Mouse (Mus musculus) midbrain, embryonic 10.5 days (tissue): ENCODE results near the gene Gpx3. TPM values are rescaled to one million over a fixed set of nuclear protein-coding genes. Genes with fewer than 3 reads are reported as not detected.

Experiments used
- DNase-seq: peaks from one replicate; pipeline ENCODE4 v3.0.0-alpha.2; 2017; ENCODE audit warnings: low spot score
- H3K27ac ChIP-seq: fragments of 300-500 bp; sonication (generic); replicated peaks from 2 replicates; pipeline ENCODE4 v1.5.1; 2016; ENCODE audit warnings: mild to moderate bottlenecking
- H3K27me3 ChIP-seq: fragments of 300-500 bp; sonication (generic); 2 replicates; pipeline ENCODE4 v1.6.1; 2016; ENCODE audit warnings: low read depth, mild to moderate bottlenecking; ENCODE audit not compliant: poor library complexity, severe bottlenecking
- H3K36me3 ChIP-seq: fragments of 300-500 bp; sonication (generic); 2 replicates; pipeline ENCODE4 v1.6.1; 2016; ENCODE audit warnings: mild to moderate bottlenecking, moderate library complexity
- H3K4me1 ChIP-seq: fragments of 300-500 bp; sonication (generic); 2 replicates; pipeline ENCODE4 v1.6.1; 2016
- H3K4me3 ChIP-seq: fragments of 300-500 bp; sonication (generic); 2 replicates; pipeline ENCODE4 v1.5.1; 2016; ENCODE audit warnings: mild to moderate bottlenecking, moderate library complexity
- H3K9me3 ChIP-seq: fragments of 300-500 bp; sonication (generic); replicated peaks from 2 replicates; pipeline ENCODE4 v1.6.1; 2016; ENCODE audit warnings: mild to moderate bottlenecking
- WGBS: fragments of 180-500 bp; shearing (Covaris S2); methylation state at CpG from one replicate; pipeline ENCODE4 v1.1.7; 2016; 5-methylcytosine and 5-hydroxymethylcytosine counted together
- polyA plus RNA-seq: library from polyadenylated mRNA; unstranded; fragments of >200 nt; fragmentation: Nextera tagmentation; extraction: Ambion mirVana; gene quantifications from 2 replicates; pipeline ENCODE4 v1.2.1, GENCODE M21; 2016

The Gpx3 gene
- polyA plus RNA-seq, 1 experiment from 2014 or later: 72.1 TPM

- Histone ChIP-seq H3K4me3 (no peak overlapping the region), H3K27me3 (no peaks in the 10 kb centered on the region), H3K36me3 (peaks cover 53% of the 10 kb centered on the region), H3K27ac (no peak overlapping the region), H3K4me1 (peaks cover 4% of the 10 kb centered on the region), H3K9me3 (no peaks in the 10 kb centered on the region)
- no peak for DNase-seq
- WGBS: 93% methylated on average over 14 of the region's 14 CpGs
These were observed 21.9 kb downstream of the Gpx3 start for GRCm38 (mm10) chr11:54924145-54924544.

GRCm38 (mm10) chr11:54927346-54928140 is 25.3 kb downstream of the Gpx3 start:
- Histone ChIP-seq H3K4me1 (no peaks in the 10 kb centered on the region), H3K27ac (no peak overlapping the region), H3K4me3 (no peak overlapping the region), H3K27me3 (no peaks in the 10 kb centered on the region), H3K36me3 (peaks cover 48% of the 10 kb centered on the region), H3K9me3 (no peaks in the 10 kb centered on the region)
- 84% methylated on average over 14 of the region's 14 CpGs for WGBS
- peak; percentile 56 for DNase-seq

- no peaks in the 10 kb centered on the region for H3K27me3 ChIP-seq
- no peaks in the 10 kb centered on the region for H3K9me3 ChIP-seq
- no peak overlapping the region for H3K4me3 ChIP-seq
- no peaks in the 10 kb centered on the region for H3K4me1 ChIP-seq
- no peak overlapping the region for H3K27ac ChIP-seq
- H3K36me3 ChIP-seq: peaks cover 42% of the 10 kb centered on the region
- 91% methylated on average over 3 of the region's 3 CpGs for WGBS
- DNase-seq: no peak
These were observed 26.0 kb downstream of the Gpx3 start for GRCm38 (mm10) chr11:54928219-54928618.

- H3K4me1 ChIP-seq: no peaks in the 10 kb centered on the region
- WGBS: 87% methylated on average over 7 of the region's 7 CpGs
- no peaks in the 10 kb centered on the region for H3K9me3 ChIP-seq
- no peak for DNase-seq
- no peak overlapping the region for H3K4me3 ChIP-seq
- H3K27ac ChIP-seq: no peak overlapping the region
- H3K36me3 ChIP-seq: peaks cover 45% of the 10 kb centered on the region
- H3K27me3 ChIP-seq: no peaks in the 10 kb centered on the region
These were observed 26.6 kb downstream of the Gpx3 start for GRCm38 (mm10) chr11:54928886-54929285.

GRCm38 (mm10) chr11:54929290-54929689 is 27.0 kb downstream of the Gpx3 start:
- Histone ChIP-seq H3K36me3 (peaks cover 44% of the 10 kb centered on the region), H3K4me1 (no peaks in the 10 kb centered on the region), H3K9me3 (no peaks in the 10 kb centered on the region), H3K4me3 (no peak overlapping the region), H3K27me3 (no peaks in the 10 kb centered on the region), H3K27ac (no peak overlapping the region)
- DNase-seq: no peak
- WGBS: 93% methylated on average over 6 of the region's 6 CpGs

GRCm38 (mm10) chr11:54929744-54930143 is 27.5 kb downstream of the Gpx3 start:
- 84% methylated on average over 8 of the region's 8 CpGs for WGBS
- no peak for DNase-seq
- H3K4me3 ChIP-seq: no peak overlapping the region
- no peaks in the 10 kb centered on the region for H3K9me3 ChIP-seq
- H3K27me3 ChIP-seq: no peaks in the 10 kb centered on the region
- no peaks in the 10 kb centered on the region for H3K4me1 ChIP-seq
- no peak overlapping the region for H3K27ac ChIP-seq
- H3K36me3 ChIP-seq: peaks cover 42% of the 10 kb centered on the region

- peaks cover 2% of the 10 kb centered on the region; the same call in 1 of the 2 replicates for H3K4me1 ChIP-seq
- 69% methylated on average over 7 of the region's 7 CpGs for WGBS
- peak; percentile 51 for DNase-seq
- H3K27me3 ChIP-seq: no peaks in the 10 kb centered on the region
- peaks cover 40% of the 10 kb centered on the region for H3K36me3 ChIP-seq
- no peak overlapping the region for H3K27ac ChIP-seq
- H3K9me3 ChIP-seq: no peaks in the 10 kb centered on the region
- H3K4me3 ChIP-seq: no peak overlapping the region
These were observed 28.2 kb downstream of the Gpx3 start for GRCm38 (mm10) chr11:54930318-54930979.

- DNase-seq: peak; percentile 33
These were observed 29.3 kb downstream of the Gpx3 start for GRCm38 (mm10) chr11:54931405-54932093.

GRCm38 (mm10) chr11:54932540-54932939 is 30.3 kb downstream of the Gpx3 start:
- 96% methylated on average over 6 of the region's 6 CpGs for WGBS

More at GRCm38 (mm10) chr11:54931405-54932093, 29.3 kb downstream of the Gpx3 start:
- no peak overlapping the region for H3K4me3 ChIP-seq
- no peaks in the 10 kb centered on the region for H3K9me3 ChIP-seq
- H3K27me3 ChIP-seq: no peaks in the 10 kb centered on the region
- H3K4me1 ChIP-seq: peaks cover 12% of the 10 kb centered on the region
- 68% methylated on average over 5 of the region's 5 CpGs for WGBS
- peaks cover 31% of the 10 kb centered on the region for H3K36me3 ChIP-seq
- H3K27ac ChIP-seq: no peak overlapping the region

GRCm38 (mm10) chr11:54934198-54934597 is 31.9 kb downstream of the Gpx3 start:
- Histone ChIP-seq H3K27ac (no peak overlapping the region), H3K36me3 (peaks cover 31% of the 10 kb centered on the region), H3K9me3 (no peaks in the 10 kb centered on the region), H3K4me3 (no peak overlapping the region), H3K4me1 (peaks cover 12% of the 10 kb centered on the region), H3K27me3 (no peaks in the 10 kb centered on the region)
- 93% methylated on average over 7 of the region's 7 CpGs for WGBS
- no peak for DNase-seq

More at GRCm38 (mm10) chr11:54932540-54932939, 30.3 kb downstream of the Gpx3 start:
- Histone ChIP-seq H3K27me3 (no peaks in the 10 kb centered on the region), H3K4me3 (no peak overlapping the region), H3K36me3 (peaks cover 35% of the 10 kb centered on the region), H3K9me3 (no peaks in the 10 kb centered on the region), H3K4me1 (peaks cover 12% of the 10 kb centered on the region), H3K27ac (no peak overlapping the region)
- DNase-seq: no peak

- no peak overlapping the region for H3K4me3 ChIP-seq
- H3K9me3 ChIP-seq: no peaks in the 10 kb centered on the region
- WGBS: 44% methylated on average over 12 of the region's 12 CpGs
- peaks cover 24% of the 10 kb centered on the region for H3K36me3 ChIP-seq
- no peaks in the 10 kb centered on the region for H3K27me3 ChIP-seq
- peak overlapping the region; percentile 55; the same call in 1 of the 2 replicates for H3K27ac ChIP-seq
- DNase-seq: no peak
- peaks cover 19% of the 10 kb centered on the region for H3K4me1 ChIP-seq
These were observed 34.0 kb downstream of the Gpx3 start for GRCm38 (mm10) chr11:54936035-54936770.

- no peaks in the 10 kb centered on the region for H3K27me3 ChIP-seq
- H3K9me3 ChIP-seq: no peaks in the 10 kb centered on the region
- WGBS: 98% methylated on average over 3 of the region's 3 CpGs
- H3K4me1 ChIP-seq: peaks cover 19% of the 10 kb centered on the region
- no peak for DNase-seq
- H3K27ac ChIP-seq: no peak overlapping the region
- peaks cover 24% of the 10 kb centered on the region for H3K36me3 ChIP-seq
- H3K4me3 ChIP-seq: no peak overlapping the region
These were observed 34.5 kb downstream of the Gpx3 start for GRCm38 (mm10) chr11:54936771-54937140.
